Mouse (Mus musculus) cortical plate, adult 2 months (tissue): ENCODE results near the gene Nxnl1. TPM values are rescaled to one million over a fixed set of nuclear protein-coding genes. Genes with fewer than 3 reads are reported as not detected.
A peak's percentile ranks its signal among the peaks of the same experiment; 100 is the strongest.

ENCODE experiments used
- H3K27ac ChIP-seq: fragments of 200-500 bp; 2 replicates; pipeline ENCODE4 v1.5.1; 2012; ENCODE audit warnings: low read length, control low read depth, inconsistent platforms; ENCODE audit not compliant: insufficient read depth
- H3K4me1 ChIP-seq: fragments of 200-500 bp; 2 replicates; pipeline ENCODE4 v1.6.1; 2011; ENCODE audit warnings: low read length; ENCODE audit not compliant: control insufficient read depth, insufficient read depth
- H3K4me3 ChIP-seq: fragments of 200-500 bp; 2 replicates; pipeline ENCODE4 v1.5.1; 2011; ENCODE audit warnings: mild to moderate bottlenecking, low read length, control low read depth; ENCODE audit not compliant: insufficient read depth
- CTCF ChIP-seq: fragments of 200-500 bp; IDR thresholded peaks from 2 replicates; pipeline ENCODE4 v1.5.1; 2011; ENCODE audit warnings: mild to moderate bottlenecking, control low read depth, low read length; ENCODE audit not compliant: insufficient read depth; ENCODE audit errors: extremely low read depth
- POLR2A ChIP-seq: fragments of 200-500 bp; IDR thresholded peaks from 2 replicates; pipeline ENCODE4 v1.6.1; 2011; ENCODE audit warnings: mild to moderate bottlenecking, low read length, control low read depth; ENCODE audit not compliant: insufficient read depth; ENCODE audit errors: extremely low read depth
- polyA plus RNA-seq: library from polyadenylated mRNA; depleted of rRNA; stranded (reverse); fragments of >200 nt; gene quantifications from 2 replicates; pipeline ENCODE4 v1.2.3, GENCODE M21; 2012

The Nxnl1 gene
- polyA plus RNA-seq, 1 experiment, result 0.04 TPM

DNA sequence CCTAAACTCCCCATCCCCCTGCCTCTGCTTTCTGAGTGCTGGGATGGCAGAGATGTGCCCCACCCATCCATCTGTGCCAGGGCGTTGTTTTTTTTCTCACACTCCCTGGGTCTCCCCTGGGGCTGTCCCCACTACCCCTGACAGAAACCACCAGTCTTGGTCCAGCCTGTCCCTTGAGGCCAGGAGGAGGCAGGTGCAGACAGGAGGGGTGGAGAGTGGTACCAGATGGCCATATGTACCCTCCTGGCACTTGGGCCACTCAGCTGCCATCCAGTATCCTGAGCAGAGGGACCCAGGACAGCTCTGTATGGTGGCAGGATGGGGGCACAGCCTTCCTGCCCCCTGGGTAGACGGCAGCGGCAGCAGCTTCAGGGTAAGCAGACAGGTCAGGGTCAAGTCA lies 31.1 kb upstream of the Nxnl1 start, which contains the start of gene Fam129c:
Gene Fam129c, plus strand, starts transcription at position 198 of the 400 bp plus-strand sequence.
- TF ChIP-seq CTCF (no peak), POLR2A (no peak)
- H3K4me1 ChIP-seq, result peaks cover 3% of the 10 kb centered on the region
- H3K4me3 ChIP-seq, result no peak within 1 kb of the TSS
- no peak within 1 kb of the TSS for H3K27ac ChIP-seq

- H3K27ac ChIP-seq, result no peak overlapping the region
- peaks cover 3% of the 10 kb centered on the region for H3K4me1 ChIP-seq
- H3K4me3 ChIP-seq, result no peak overlapping the region
- TF ChIP-seq CTCF, result no peak
- TF ChIP-seq POLR2A, result no peak
These were observed 30.4 kb upstream of the Nxnl1 start for GRCm38 (mm10) chr8:71596798-71597197.

- peaks cover 3% of the 10 kb centered on the region for H3K4me1 ChIP-seq
These were observed 30.0 kb upstream of the Nxnl1 start for GRCm38 (mm10) chr8:71596384-71596783.

GRCm38 (mm10) chr8:71595862-71596261 lies 29.5 kb upstream of the Nxnl1 start:
- Histone ChIP-seq H3K27ac (no peak overlapping the region), H3K4me1 (peaks cover 3% of the 10 kb centered on the region), H3K4me3 (peak overlapping the region; percentile 13)
- peak; percentile 36; the same call in 1 of the 2 replicates for TF ChIP-seq POLR2A
- TF ChIP-seq CTCF, result peak; percentile 93

More at GRCm38 (mm10) chr8:71596384-71596783, 30.0 kb upstream of the Nxnl1 start:
- TF ChIP-seq CTCF (no peak), POLR2A (no peak)
- no peak overlapping the region for H3K4me3 ChIP-seq
- H3K27ac ChIP-seq, result no peak overlapping the region

GRCm38 (mm10) chr8:71594324-71594722 lies 27.9 kb upstream of the Nxnl1 start:
- H3K4me1 ChIP-seq, result peaks cover 5% of the 10 kb centered on the region
- H3K27ac ChIP-seq, result no peak overlapping the region
- H3K4me3 ChIP-seq, result no peak overlapping the region
- TF ChIP-seq CTCF, result no peak
- TF ChIP-seq POLR2A, result no peak

DNA sequence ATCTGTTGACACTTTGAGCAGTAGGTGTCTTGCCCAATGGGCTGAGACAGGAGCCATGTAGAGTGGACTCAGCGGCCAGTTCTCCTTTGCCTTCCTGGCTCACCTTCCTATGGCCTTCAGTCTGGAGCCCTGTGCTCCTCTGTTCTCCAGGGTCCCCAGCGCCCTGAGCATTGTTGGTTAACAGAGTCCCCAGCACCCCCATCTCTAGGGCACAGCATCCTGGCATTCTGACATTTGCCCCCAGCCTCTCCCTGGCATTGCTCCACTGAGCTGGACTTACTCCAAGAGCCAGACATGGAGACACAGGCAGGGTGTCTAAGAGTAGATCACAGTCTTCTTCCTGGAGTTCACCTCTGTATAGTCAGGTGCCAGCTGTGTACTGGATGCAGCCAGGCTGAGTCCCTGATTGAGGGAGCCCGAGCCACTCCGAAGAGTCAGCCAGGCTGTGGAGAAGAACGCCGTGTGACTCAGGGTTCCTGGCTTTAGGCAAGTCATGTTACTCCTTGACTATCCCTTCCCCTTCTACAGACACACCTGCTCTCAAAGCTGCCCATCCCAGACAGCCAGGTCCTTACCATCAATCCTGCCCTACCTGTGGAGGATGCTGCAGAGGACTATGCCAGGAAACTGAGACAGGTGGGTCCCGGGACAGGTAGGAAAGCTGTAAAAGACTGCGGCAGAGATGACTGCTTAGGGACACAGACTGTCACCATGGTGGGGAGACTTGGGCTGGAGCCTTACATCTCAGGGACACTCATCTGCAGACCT lies 27.3 kb upstream of the Nxnl1 start:
- TF ChIP-seq CTCF (no peak), POLR2A (no peak)
- Histone ChIP-seq H3K27ac (no peak overlapping the region), H3K4me1 (peaks cover 5% of the 10 kb centered on the region), H3K4me3 (no peak overlapping the region)

DNA sequence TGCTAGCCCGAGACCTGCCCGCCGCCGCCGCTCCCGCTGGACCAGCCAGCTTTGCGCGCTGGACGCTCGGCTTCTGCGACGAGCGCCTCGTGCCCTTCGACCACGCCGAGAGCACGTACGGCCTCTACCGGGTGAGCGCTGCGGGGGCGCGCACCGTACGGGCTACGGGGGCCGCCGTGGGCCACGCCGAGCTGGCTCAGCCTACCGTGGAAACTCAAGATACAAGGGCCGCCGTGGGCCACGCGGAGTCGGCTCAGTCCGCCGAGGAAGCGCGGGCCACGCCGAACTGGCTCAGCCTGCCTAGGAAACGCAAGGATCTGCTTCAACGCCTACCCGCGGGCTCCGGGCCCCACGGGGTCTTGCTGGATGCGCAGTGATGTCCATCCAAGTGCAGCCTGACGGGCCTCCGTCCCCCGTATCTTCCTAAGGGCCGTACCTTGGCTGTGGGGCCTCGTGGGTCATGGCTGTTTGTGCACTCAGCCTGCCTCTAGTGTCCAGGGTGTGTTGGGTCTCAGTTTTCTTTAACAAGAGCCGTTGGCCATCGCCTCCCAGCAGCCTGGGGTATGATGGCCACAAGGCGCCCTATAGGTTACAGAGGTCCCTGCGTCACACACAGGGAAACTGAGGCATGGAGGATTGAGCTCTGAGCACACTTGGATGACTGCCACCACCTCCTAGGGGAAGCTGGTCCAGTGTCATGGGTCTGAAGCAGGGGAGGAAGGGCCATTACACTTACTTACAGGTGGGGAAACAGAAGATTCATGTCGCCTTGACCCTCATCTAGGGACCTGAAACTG lies 26.2 kb upstream of the Nxnl1 start:
- peak overlapping the region; percentile 99 for H3K4me3 ChIP-seq
- H3K27ac ChIP-seq, result peak overlapping the region; percentile 99
- peaks cover 5% of the 10 kb centered on the region for H3K4me1 ChIP-seq
- no peak for TF ChIP-seq POLR2A
- no peak for TF ChIP-seq CTCF

GRCm38 (mm10) chr8:71591471-71592373 lies 25.3 kb upstream of the Nxnl1 start, which contains the start of gene Pgls:
Gene Pgls (plus strand): TSS chr8:71592176.
- Histone ChIP-seq H3K27ac (peak within 1 kb of the TSS; percentile 99), H3K4me1 (peaks cover 5% of the 10 kb centered on the region), H3K4me3 (peak within 1 kb of the TSS; percentile 99)
- TF ChIP-seq CTCF, result no peak
- peak; percentile 16; the same call in 1 of the 2 replicates for TF ChIP-seq POLR2A

- peak overlapping the region; percentile 77; the same call in 1 of the 2 replicates for H3K27ac ChIP-seq
- peak overlapping the region; percentile 99 for H3K4me3 ChIP-seq
- TF ChIP-seq CTCF (no peak), POLR2A (no peak)
- H3K4me1 ChIP-seq, result peaks cover 5% of the 10 kb centered on the region
These were observed 24.6 kb upstream of the Nxnl1 start for GRCm38 (mm10) chr8:71591017-71591416.
